Mouse (Mus musculus): Measurements from ENCODE around the gene Ebf4.
A peak's percentile ranks its signal among the peaks of the same experiment; 100 is the strongest.
"Not testable (repeated sequence)": the region's sequence is repeated elsewhere in the genome, so short reads cannot be mapped to it uniquely, and the experiment has no call there.

Gene Ebf4

GRCm38 (mm10) chr2:130295331-130296133 is 563 bp downstream of the Ebf4 start:
- DNase-seq (ENCODE audit: low spot score) = peak; percentile 70

GRCm38 (mm10) chr2:130296134-130296745 is 1.3 kb downstream of the Ebf4 start:
- DNase-seq (ENCODE audit: low spot score) = no peak

GRCm38 (mm10) chr2:130297580-130297979 is 2.6 kb downstream of the Ebf4 start:
- no peak for DNase-seq (ENCODE audit: low spot score)

GRCm38 (mm10) chr2:130303014-130303413 is 8.0 kb downstream of the Ebf4 start:
- no peak for DNase-seq (ENCODE audit: low spot score)

- no peak for DNase-seq (ENCODE audit: low spot score)
These were observed 32.1 kb downstream of the Ebf4 start for GRCm38 (mm10) chr2:130327057-130327456.

GRCm38 (mm10) chr2:130329502-130329901 is 34.5 kb downstream of the Ebf4 start:
- no peak for DNase-seq (ENCODE audit: low spot score)

GRCm38 (mm10) chr2:130335112-130335511 is 40.1 kb downstream of the Ebf4 start:
- DNase-seq (ENCODE audit: low spot score) = no peak

- peak; percentile 80 for DNase-seq (ENCODE audit: low spot score)
These were observed 45.7 kb downstream of the Ebf4 start for GRCm38 (mm10) chr2:130340464-130341219.

- DNase-seq (ENCODE audit: low spot score) = peak; percentile 53
These were observed 46.2 kb downstream of the Ebf4 start for GRCm38 (mm10) chr2:130341220-130341580.

- no peak for DNase-seq (ENCODE audit: low spot score)
These were observed 55.4 kb downstream of the Ebf4 start for GRCm38 (mm10) chr2:130350376-130350775.

- DNase-seq (ENCODE audit: low spot score) = no peak
These were observed 56.9 kb downstream of the Ebf4 start for GRCm38 (mm10) chr2:130351758-130352339.

- no peak for DNase-seq (ENCODE audit: low spot score)
These were observed 58.4 kb downstream of the Ebf4 start for GRCm38 (mm10) chr2:130353411-130353810.

GRCm38 (mm10) chr2:130353889-130354288 is 58.9 kb downstream of the Ebf4 start:
- no peak for DNase-seq (ENCODE audit: low spot score)

GRCm38 (mm10) chr2:130357551-130357950 is 62.6 kb downstream of the Ebf4 start:
- DNase-seq (ENCODE audit: low spot score) = no peak

- DNase-seq (ENCODE audit: low spot score) = no peak
These were observed 63.9 kb downstream of the Ebf4 start for GRCm38 (mm10) chr2:130358852-130359251.

- DNase-seq (ENCODE audit: low spot score) = peak; percentile 81
These were observed 67.6 kb downstream of the Ebf4 start for GRCm38 (mm10) chr2:130362511-130363026.

- no peak for DNase-seq (ENCODE audit: low spot score)
These were observed 70.5 kb downstream of the Ebf4 start for GRCm38 (mm10) chr2:130365211-130366094.

GRCm38 (mm10) chr2:130367386-130367785 is 72.4 kb downstream of the Ebf4 start:
- DNase-seq (ENCODE audit: low spot score) = no peak

GRCm38 (mm10) chr2:130373026-130373425 is 78.1 kb downstream of the Ebf4 start:
- DNase-seq (ENCODE audit: low spot score) = not testable (repeated sequence)

GRCm38 (mm10) chr2:130374951-130375350 is 80.0 kb downstream of the Ebf4 start:
- no peak for DNase-seq (ENCODE audit: low spot score)

GRCm38 (mm10) chr2:130383205-130383604 is 88.2 kb downstream of the Ebf4 start:
- no peak for DNase-seq (ENCODE audit: low spot score)

Data from MN1 (cell line).